Mouse (Mus musculus) liver, adult 2 months (tissue): ENCODE data around the gene Nell2.

Source experiments
- CTCF ChIP-seq: fragments of 200-500 bp; IDR thresholded peaks from 2 replicates; pipeline ENCODE4 v1.5.1; 2011; ENCODE audit warnings: low read depth, low read length, control low read depth
- POLR2A ChIP-seq: fragments of 200-500 bp; IDR thresholded peaks from 2 replicates; pipeline ENCODE4 v1.6.1; 2011; ENCODE audit warnings: low read length, control low read depth; ENCODE audit not compliant: insufficient read depth; ENCODE audit errors: extremely low read depth

DNA sequence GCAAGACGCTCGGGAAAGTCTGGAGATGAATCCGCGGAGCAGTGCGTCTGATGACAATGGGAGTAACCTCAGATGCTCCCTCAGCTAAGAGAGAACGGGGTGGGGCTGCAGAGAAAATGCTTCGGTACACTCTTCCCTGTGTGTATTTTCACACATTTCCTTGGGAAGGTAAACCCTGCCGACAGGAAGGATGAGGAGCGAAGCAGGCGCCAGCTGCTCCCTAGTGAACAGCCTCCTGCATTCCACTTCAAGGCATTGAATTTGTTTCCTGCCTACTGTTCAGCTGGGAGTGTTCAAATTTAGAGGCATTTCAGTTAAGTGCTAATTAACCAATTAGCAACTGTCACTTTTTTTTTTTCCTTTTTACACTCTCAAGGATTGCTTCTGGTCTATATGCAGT is 342.1 kb downstream of the Nell2 start:
- TF ChIP-seq POLR2A = no peak
- TF ChIP-seq CTCF = no peak
